Mouse (Mus musculus): ENCODE data around the gene Klhl29.

DNA sequence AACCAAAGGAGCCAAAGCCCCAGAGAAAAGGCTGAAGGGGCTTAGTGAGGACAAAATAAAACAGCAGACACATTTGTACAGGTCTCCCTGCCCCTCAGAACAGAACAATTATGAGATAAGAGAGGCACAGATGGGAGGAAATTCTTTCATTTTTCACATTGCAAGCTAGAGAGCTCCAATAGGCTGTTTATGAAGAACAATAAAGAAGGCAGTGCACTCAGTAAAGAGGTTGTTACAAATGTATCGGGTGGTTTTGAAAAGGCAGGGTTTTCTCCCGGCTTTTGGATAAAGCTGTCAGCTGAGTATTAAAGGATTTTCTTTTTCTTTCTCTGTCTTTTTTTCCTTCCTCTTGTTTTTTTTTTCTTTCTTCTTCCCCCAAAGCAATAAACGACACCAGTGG is 40.3 kb upstream of the Klhl29 start:
- TF ChIP-seq CTCF (IDR thresholded peaks at IDR 0.05; ENCODE audit: control insufficient read depth, insufficient read depth, insufficient replicate concordance, low read depth, low read length), result no peak
- TF ChIP-seq POLR2A (IDR thresholded peaks at IDR 0.05; ENCODE audit: control insufficient read depth, low read depth, low read length), result no peak

All from testis, adult 2 months (tissue).